Mouse (Mus musculus) bone marrow, adult 2 months (tissue): ENCODE results near the gene Map3k5. TPM values are rescaled to one million over a fixed set of nuclear protein-coding genes. Genes with fewer than 3 reads are reported as not detected.
A peak's percentile ranks its signal among the peaks of the same experiment; 100 is the strongest.

ENCODE experiments used
- H3K27ac ChIP-seq: fragments of 200-500 bp; 2 replicates; pipeline ENCODE4 v1.5.1; 2012; ENCODE audit warnings: low read depth, mild to moderate bottlenecking, control low read depth, inconsistent platforms, low read length; ENCODE audit not compliant: control insufficient read depth, poor library complexity, insufficient read depth
- H3K4me1 ChIP-seq: fragments of 200-500 bp; 2 replicates; pipeline ENCODE4 v1.6.1; 2011; ENCODE audit warnings: low read length; ENCODE audit not compliant: control insufficient read depth, insufficient read depth
- H3K4me3 ChIP-seq: fragments of 200-500 bp; replicated peaks from 2 replicates; pipeline ENCODE3; 2011; ENCODE audit warnings: mild to moderate bottlenecking, low read depth, low read length, control low read depth; ENCODE audit not compliant: control insufficient read depth
- CTCF ChIP-seq: fragments of 200-500 bp; IDR thresholded peaks from 2 replicates; pipeline ENCODE4 v1.5.1; 2011; ENCODE audit warnings: low read length, control low read depth; ENCODE audit not compliant: control insufficient read depth, insufficient read depth
- POLR2A ChIP-seq: fragments of 200-500 bp; IDR thresholded peaks from 2 replicates; pipeline ENCODE4 v1.6.1; 2011; ENCODE audit warnings: low read depth, mild to moderate bottlenecking, control low read depth, low read length, borderline replicate concordance; ENCODE audit not compliant: control insufficient read depth
- WGBS: fragments of 180-500 bp; shearing (Covaris S2); methylation state at CpG from one replicate; pipeline ENCODE4 v1.1.7; 2018; 5-methylcytosine and 5-hydroxymethylcytosine counted together
- polyA plus RNA-seq: library from polyadenylated mRNA; stranded (reverse); fragments of >200 nt; gene quantifications from 2 replicates; pipeline ENCODE4 v1.2.4, GENCODE M21; 2011; ENCODE audit warnings: low replicate concordance; ENCODE audit not compliant: missing spikeins, insufficient read depth, insufficient read length

Gene Map3k5
- polyA plus RNA-seq, 1 experiment: 27.0 TPM

GRCm38 (mm10) chr10:19977557-19977956 is 43.3 kb downstream of the Map3k5 start:
- TF ChIP-seq POLR2A: no peak
- TF ChIP-seq CTCF: peak; percentile 34; the same call in 1 of the 2 replicates
- Histone ChIP-seq H3K4me1 (no peaks in the 10 kb centered on the region), H3K4me3 (no peak overlapping the region), H3K27ac (no peak overlapping the region)
- WGBS: 87% methylated on average over 3 of the region's 3 CpGs

- Histone ChIP-seq H3K4me1 (no peaks in the 10 kb centered on the region), H3K27ac (no peak overlapping the region), H3K4me3 (no peak overlapping the region)
- 37% methylated on average over 5 of the region's 5 CpGs for WGBS
- TF ChIP-seq CTCF (no peak), POLR2A (no peak)
Measured at GRCm38 (mm10) chr10:19978662-19979199, 44.5 kb downstream of the Map3k5 start.

GRCm38 (mm10) chr10:19987736-19988135 is 53.5 kb downstream of the Map3k5 start:
- Histone ChIP-seq H3K4me1 (peaks cover 3% of the 10 kb centered on the region; the same call in 1 of the 2 replicates), H3K27ac (no peak overlapping the region), H3K4me3 (no peak overlapping the region)
- TF ChIP-seq CTCF: no peak
- no peak for TF ChIP-seq POLR2A
- WGBS: 92% methylated on average over 9 of the region's 9 CpGs

GRCm38 (mm10) chr10:19989986-19990385 is 55.7 kb downstream of the Map3k5 start:
- TF ChIP-seq POLR2A: no peak
- TF ChIP-seq CTCF: no peak
- H3K4me1 ChIP-seq: peaks cover 6% of the 10 kb centered on the region; the same call in 1 of the 2 replicates
- WGBS: 92% methylated on average over 6 of the region's 6 CpGs
- H3K4me3 ChIP-seq: no peak overlapping the region
- no peak overlapping the region for H3K27ac ChIP-seq

GRCm38 (mm10) chr10:19990638-19991037 is 56.4 kb downstream of the Map3k5 start:
- no peak overlapping the region for H3K27ac ChIP-seq
- peaks cover 6% of the 10 kb centered on the region; the same call in 1 of the 2 replicates for H3K4me1 ChIP-seq
- WGBS: 63% methylated on average over 6 of the region's 6 CpGs
- TF ChIP-seq CTCF (no peak), POLR2A (no peak)
- no peak overlapping the region for H3K4me3 ChIP-seq

GRCm38 (mm10) chr10:19991237-19991865 is 57.1 kb downstream of the Map3k5 start:
- Histone ChIP-seq H3K27ac (no peak overlapping the region; the same call in 1 of the 2 replicates), H3K4me1 (peaks cover 6% of the 10 kb centered on the region; the same call in 1 of the 2 replicates), H3K4me3 (no peak overlapping the region)
- WGBS: 47% methylated on average over 3 of the region's 3 CpGs
- TF ChIP-seq POLR2A (no peak), CTCF (no peak)

GRCm38 (mm10) chr10:19991866-19992252 is 57.6 kb downstream of the Map3k5 start:
- 8% methylated on average over 3 of the region's 3 CpGs for WGBS
- peaks cover 6% of the 10 kb centered on the region; the same call in 1 of the 2 replicates for H3K4me1 ChIP-seq
- no peak overlapping the region for H3K27ac ChIP-seq

GRCm38 (mm10) chr10:19994469-19995450 is 60.5 kb downstream of the Map3k5 start:
- Histone ChIP-seq H3K4me1 (peaks cover 9% of the 10 kb centered on the region; the same call in 1 of the 2 replicates), H3K27ac (no peak overlapping the region), H3K4me3 (no peak overlapping the region)
- WGBS: 80% methylated on average over 14 of the region's 14 CpGs
- TF ChIP-seq CTCF (no peak), POLR2A (no peak)

More at GRCm38 (mm10) chr10:19991866-19992252, 57.6 kb downstream of the Map3k5 start:
- TF ChIP-seq POLR2A (no peak), CTCF (no peak)
- H3K4me3 ChIP-seq: no peak overlapping the region
